Mouse (Mus musculus) cerebellum, adult 2 months (tissue): ENCODE measurements around the gene Ranbp1. TPM values are rescaled to one million over a fixed set of nuclear protein-coding genes. Genes with fewer than 3 reads are reported as not detected.

Experiments used
- DNase-seq, 2 experiments: peaks; one replicate each; pipeline ENCODE4 v3.0.0; 2021
- H3K27ac ChIP-seq: fragments of 200-500 bp; 2 replicates; pipeline ENCODE4 v1.5.1; 2012; ENCODE audit warnings: low read length, control low read depth, inconsistent platforms; ENCODE audit not compliant: insufficient read depth
- H3K27me3 ChIP-seq: fragments of 200-500 bp; 2 replicates; pipeline ENCODE4 v1.6.1; 2012; ENCODE audit warnings: inconsistent platforms, mild to moderate bottlenecking, low read length, moderate library complexity; ENCODE audit not compliant: control insufficient read depth, insufficient read depth
- H3K4me1 ChIP-seq: fragments of 200-500 bp; 2 replicates; pipeline ENCODE4 v1.6.1; 2011; ENCODE audit warnings: low read length; ENCODE audit not compliant: control insufficient read depth, insufficient read depth
- H3K4me3 ChIP-seq: fragments of 200-500 bp; replicated peaks from 2 replicates; pipeline ENCODE3; 2011; ENCODE audit warnings: mild to moderate bottlenecking, low read depth, low read length, control low read depth; ENCODE audit not compliant: insufficient read depth
- CTCF ChIP-seq: fragments of 200-500 bp; IDR thresholded peaks from 2 replicates; pipeline ENCODE4 v1.5.1; 2011; ENCODE audit warnings: low read depth, mild to moderate bottlenecking, control low read depth, low read length, moderate library complexity, borderline replicate concordance; ENCODE audit not compliant: insufficient read depth
- POLR2A ChIP-seq: fragments of 200-500 bp; IDR thresholded peaks from 2 replicates; pipeline ENCODE4 v1.6.1; 2011; ENCODE audit warnings: low read length, control low read depth, borderline replicate concordance; ENCODE audit not compliant: insufficient read depth
- WGBS: fragments of 180-500 bp; shearing (Covaris S2); methylation state at CpG from one replicate; pipeline ENCODE4 v1.1.7; 2018; 5-methylcytosine and 5-hydroxymethylcytosine counted together
- polyA plus RNA-seq: library from polyadenylated mRNA; depleted of rRNA; stranded (reverse); fragments of >200 nt; gene quantifications from 2 replicates; pipeline ENCODE4 v1.2.3, GENCODE M21; 2012; rRNA removed

The Ranbp1 gene
- polyA plus RNA-seq, 1 experiment: 104 TPM

- WGBS: 67% methylated on average over 5 of the region's 5 CpGs
- no peak overlapping the region for H3K27ac ChIP-seq
- DNase-seq: no peak
- peaks cover 12% of the 10 kb centered on the region for H3K4me1 ChIP-seq
- H3K27me3 ChIP-seq: no peaks in the 10 kb centered on the region
- no peak for TF ChIP-seq CTCF
- TF ChIP-seq POLR2A: no peak
- no peak overlapping the region for H3K4me3 ChIP-seq
Measured at GRCm38 (mm10) chr16:18195068-18195467, 53.5 kb downstream of the Ranbp1 start.

GRCm38 (mm10) chr16:18194208-18194985 is 54.1 kb downstream of the Ranbp1 start:
- Histone ChIP-seq H3K27me3 (no peaks in the 10 kb centered on the region), H3K27ac (no peak overlapping the region), H3K4me1 (peaks cover 12% of the 10 kb centered on the region), H3K4me3 (no peak overlapping the region)
- no peak for DNase-seq
- 37% methylated on average over 15 of the region's 15 CpGs for WGBS
- TF ChIP-seq POLR2A (no peak), CTCF (no peak)

- WGBS: 81% methylated on average over 2 of the region's 2 CpGs
- H3K4me3 ChIP-seq: no peak overlapping the region
- no peaks in the 10 kb centered on the region for H3K27me3 ChIP-seq
- DNase-seq: no peak
- no peak for TF ChIP-seq CTCF
- TF ChIP-seq POLR2A: no peak
- H3K4me1 ChIP-seq: peaks cover 12% of the 10 kb centered on the region
- H3K27ac ChIP-seq: no peak overlapping the region
Measured at GRCm38 (mm10) chr16:18191006-18191405, 57.5 kb downstream of the Ranbp1 start.

Other genes with a start within 250 kb of the Ranbp1 start
- 102 and 104 TPM in 2 replicates for gene Dgcr6, start 195.9 kb downstream of the Ranbp1 start, polyA plus RNA-seq
- gene Prodh, start 158.5 kb downstream of the Ranbp1 start, polyA plus RNA-seq: 45.1 and 55.8 TPM in 2 replicates
- gene Rtn4r, start 121.1 kb downstream of the Ranbp1 start, polyA plus RNA-seq: 82.9 and 97.4 TPM in 2 replicates
- gene Ccdc188, start 30.9 kb downstream of the Ranbp1 start, polyA plus RNA-seq: not detected in 2 replicates
- gene Zdhhc8, start 13.6 kb downstream of the Ranbp1 start, polyA plus RNA-seq: 74.0 and 85.3 TPM in 2 replicates
- 96.0 and 99.5 TPM in 2 replicates for gene Trmt2a, start 53 bp downstream of the Ranbp1 start, polyA plus RNA-seq
- 0.47 TPM in 1 of 2 replicates, not detected in the other for gene Gm49776, start 9.6 kb upstream of the Ranbp1 start, polyA plus RNA-seq
- 56.0 and 57.7 TPM in 2 replicates for gene Dgcr8, start 40.5 kb upstream of the Ranbp1 start, polyA plus RNA-seq
- gene Tango2, start 99.4 kb upstream of the Ranbp1 start, polyA plus RNA-seq: 202 and 210 TPM in 2 replicates
- 34.7 and 38.7 TPM in 2 replicates for gene Arvcf, start 99.5 kb upstream of the Ranbp1 start, polyA plus RNA-seq
- 20.6 and 23.1 TPM in 2 replicates for gene Txnrd2, start 177.7 kb upstream of the Ranbp1 start, polyA plus RNA-seq
- 145 and 146 TPM in 2 replicates for gene Comt, start 178.1 kb upstream of the Ranbp1 start, polyA plus RNA-seq
- gene Gnb1l, start 250.0 kb upstream of the Ranbp1 start, polyA plus RNA-seq: 6.8 and 8.2 TPM in 2 replicates